Mouse (Mus musculus) MEL (cell line): ENCODE measurements around the gene Cemip2. TPM values are rescaled to one million over a fixed set of nuclear protein-coding genes. Genes with fewer than 3 reads are reported as not detected.

Experiments
- DNase-seq: peaks from one replicate; pipeline ENCODE4 v3.0.0; 2011; ENCODE audit warnings: low read depth, low spot score
- H3K27ac ChIP-seq: 2 replicates; pipeline ENCODE4 v1.5.1; 2012; ENCODE audit warnings: low read depth, mild to moderate bottlenecking, control low read depth, low read length, moderate library complexity; ENCODE audit not compliant: control insufficient read depth
- H3K27me3 ChIP-seq, 2 experiments: fragments of 150-350 bp in 1 of 2; sonication (generic) in 1 of 2; 2 replicates each; pipeline ENCODE4 v1.6.1; 2012; ENCODE audit warnings: low read length in 2 of 2, mild to moderate bottlenecking in 2 of 2, improper control_type of control experiment in 1 of 2, moderate library complexity in 1 of 2; ENCODE audit not compliant: insufficient read depth in 2 of 2, control insufficient read depth in 1 of 2
- H3K36me3 ChIP-seq, 2 experiments: 2 replicates each; pipeline ENCODE4 v1.6.1; 2012 to 2014; ENCODE audit warnings: low read length in 2 of 2, improper control_type of control experiment in 1 of 2, inconsistent platforms in 1 of 2, mild to moderate bottlenecking in 1 of 2; ENCODE audit not compliant: insufficient read depth in 2 of 2, control insufficient read depth in 1 of 2
- H3K4me1 ChIP-seq, 2 experiments: fragments of 150-350 bp in 1 of 2; sonication (generic) in 1 of 2; 2 replicates each; pipeline ENCODE4 v1.6.1; 2012; ENCODE audit warnings: low read length in 2 of 2, improper control_type of control experiment in 1 of 2, mild to moderate bottlenecking in 1 of 2; ENCODE audit not compliant: insufficient read depth in 2 of 2, control insufficient read depth in 1 of 2
- H3K4me3 ChIP-seq, 2 experiments: fragments of 150-350 bp in 1 of 2; sonication (generic) in 1 of 2; 2 replicates each; pipeline ENCODE4 v1.5.1; 2012; ENCODE audit warnings: low read depth in 2 of 2, low read length in 2 of 2, mild to moderate bottlenecking in 2 of 2, moderate library complexity in 2 of 2, control low read depth in 1 of 2, improper control_type of control experiment in 1 of 2; ENCODE audit not compliant: control insufficient read depth in 1 of 2, insufficient read depth in 1 of 2
- H3K79me2 ChIP-seq: 2 replicates; pipeline ENCODE4 v1.6.1; 2012; ENCODE audit warnings: mild to moderate bottlenecking, low read length, moderate library complexity; ENCODE audit not compliant: control insufficient read depth, poor library complexity, insufficient read depth
- H3K9ac ChIP-seq: 2 replicates; pipeline ENCODE4 v1.6.1; 2012; ENCODE audit warnings: low read depth, mild to moderate bottlenecking, control low read depth, low read length, moderate library complexity; ENCODE audit not compliant: control insufficient read depth, poor library complexity, severe bottlenecking
- H3K9me3 ChIP-seq: fragments of 150-350 bp; sonication (generic); replicated peaks from 2 replicates; pipeline ENCODE4 v1.6.1; 2012; ENCODE audit warnings: mild to moderate bottlenecking, low read length, improper control_type of control experiment, moderate library complexity; ENCODE audit not compliant: insufficient read depth
- CHD1 ChIP-seq: IDR thresholded peaks from 2 replicates; pipeline ENCODE4 v1.6.1; 2012; ENCODE audit warnings: low read depth, mild to moderate bottlenecking, inconsistent platforms, low read length, improper control_type of control experiment
- CHD2 ChIP-seq: IDR thresholded peaks from 2 replicates; pipeline ENCODE4 v1.6.1; 2011; ENCODE audit warnings: low read length, improper control_type of control experiment
- CTCF ChIP-seq, 3 experiments: IDR thresholded peaks in 2 of 3; conservative IDR thresholded peaks in 1 of 3; 2 replicates each; pipeline ENCODE4 v1.5.1; 2011 to 2012; ENCODE audit warnings: low read length in 3 of 3, low read depth in 2 of 3, mild to moderate bottlenecking in 2 of 3, improper control_type of control experiment in 1 of 3, inconsistent platforms in 1 of 3, mixed read lengths in 1 of 3, moderate library complexity in 1 of 3; ENCODE audit not compliant: control insufficient read depth in 1 of 3, insufficient read depth in 1 of 3, poor library complexity in 1 of 3, severe bottlenecking in 1 of 3
- EP300 ChIP-seq, 2 experiments: IDR thresholded peaks; 2 replicates each; pipeline ENCODE4 v1.6.1; 2011; ENCODE audit warnings: improper control_type of control experiment in 2 of 2, low read length in 2 of 2, low read depth in 1 of 2, mild to moderate bottlenecking in 1 of 2
- GABPA ChIP-seq: IDR thresholded peaks from 2 replicates; pipeline ENCODE4 v1.6.1; 2012; ENCODE audit warnings: low read depth, mild to moderate bottlenecking, inconsistent platforms, low read length, improper control_type of control experiment, moderate library complexity
- GATA1 ChIP-seq: IDR thresholded peaks from 2 replicates; pipeline ENCODE4 v1.6.1; 2011; ENCODE audit warnings: low read depth, low read length, improper control_type of control experiment
- HCFC1 ChIP-seq: IDR thresholded peaks from 2 replicates; pipeline ENCODE4 v1.6.1; 2012; ENCODE audit warnings: low read depth, mild to moderate bottlenecking, inconsistent platforms, low read length, improper control_type of control experiment, moderate library complexity
- KAT2A ChIP-seq: conservative IDR thresholded peaks from 2 replicates; pipeline ENCODE4 v1.6.1; 2012; ENCODE audit warnings: low read depth, low read length, improper control_type of control experiment, inconsistent platforms
- MAX ChIP-seq: IDR thresholded peaks from 2 replicates; pipeline ENCODE4 v1.6.1; 2011; ENCODE audit warnings: low read length, improper control_type of control experiment
- MAZ ChIP-seq: IDR thresholded peaks from 2 replicates; pipeline ENCODE4 v1.6.1; 2012; ENCODE audit warnings: low read depth, mild to moderate bottlenecking, inconsistent platforms, low read length, improper control_type of control experiment
- MEF2A ChIP-seq: IDR thresholded peaks from 2 replicates; pipeline ENCODE4 v1.6.1; 2014; ENCODE audit warnings: low read depth, mild to moderate bottlenecking, inconsistent platforms, low read length, improper control_type of control experiment; ENCODE audit not compliant: poor library complexity, insufficient replicate concordance, severe bottlenecking; ENCODE audit errors: extremely low read depth
- MYC ChIP-seq: IDR thresholded peaks from 2 replicates; pipeline ENCODE4 v1.6.1; 2011; ENCODE audit warnings: low read depth, mild to moderate bottlenecking, low read length, improper control_type of control experiment, moderate library complexity
- POLR2A ChIP-seq, 2 experiments: IDR thresholded peaks; 2 replicates each; pipeline ENCODE4 v1.6.1; 2011 to 2012; ENCODE audit warnings: low read length in 2 of 2, mild to moderate bottlenecking in 2 of 2, control low read depth in 1 of 2, improper control_type of control experiment in 1 of 2, low read depth in 1 of 2, moderate library complexity in 1 of 2; ENCODE audit not compliant: control insufficient read depth in 1 of 2, insufficient read depth in 1 of 2, poor library complexity in 1 of 2
- POLR2AphosphoS2 ChIP-seq: IDR thresholded peaks from 2 replicates; pipeline ENCODE4 v1.6.1; 2011; ENCODE audit warnings: low read length, improper control_type of control experiment
- SMC3 ChIP-seq: IDR thresholded peaks from 2 replicates; pipeline ENCODE4 v1.6.1; 2011; ENCODE audit warnings: low read depth, low read length, improper control_type of control experiment
- TAL1 ChIP-seq: IDR thresholded peaks from 2 replicates; pipeline ENCODE4 v1.6.1; 2012; ENCODE audit warnings: mild to moderate bottlenecking, inconsistent platforms, low read length, moderate library complexity, mixed read lengths
- USF1 ChIP-seq: IDR thresholded peaks from 2 replicates; pipeline ENCODE4 v1.6.1; 2014; ENCODE audit warnings: low read depth, mild to moderate bottlenecking, inconsistent platforms, low read length, improper control_type of control experiment, moderate library complexity
- ZC3H11A ChIP-seq: IDR thresholded peaks from 2 replicates; pipeline ENCODE4 v1.6.1; 2012; ENCODE audit warnings: low read depth, mild to moderate bottlenecking, inconsistent platforms, low read length, improper control_type of control experiment
- ZNF384 ChIP-seq: IDR thresholded peaks from 2 replicates; pipeline ENCODE4 v1.6.1; 2012; ENCODE audit warnings: low read depth, mild to moderate bottlenecking, inconsistent platforms, low read length, improper control_type of control experiment
- polyA plus RNA-seq, 2 experiments: library from polyadenylated mRNA; stranded (reverse) in 1 of 2; unstranded in 1 of 2; fragments of >175 nt in 1 of 2; fragments of >200 nt in 1 of 2; gene quantifications; 2 replicates each; pipeline versions ENCODE4 v1.2.1 to v1.2.4; 2012; ENCODE audit warnings: low replicate concordance in 2 of 2, low read depth in 1 of 2; ENCODE audit not compliant: insufficient read length in 2 of 2, insufficient read depth in 1 of 2, missing spikeins in 1 of 2
- total RNA-seq: library from RNA; depleted of rRNA; stranded (reverse); fragments of 300-350 nt; gene quantifications from 2 replicates; pipeline ENCODE4 v1.2.3, GENCODE M21; 2012

Gene Cemip2
- total and polyA plus RNA-seq, 3 experiments = 5.0 to 5.9 TPM; not detected in 1

DNA sequence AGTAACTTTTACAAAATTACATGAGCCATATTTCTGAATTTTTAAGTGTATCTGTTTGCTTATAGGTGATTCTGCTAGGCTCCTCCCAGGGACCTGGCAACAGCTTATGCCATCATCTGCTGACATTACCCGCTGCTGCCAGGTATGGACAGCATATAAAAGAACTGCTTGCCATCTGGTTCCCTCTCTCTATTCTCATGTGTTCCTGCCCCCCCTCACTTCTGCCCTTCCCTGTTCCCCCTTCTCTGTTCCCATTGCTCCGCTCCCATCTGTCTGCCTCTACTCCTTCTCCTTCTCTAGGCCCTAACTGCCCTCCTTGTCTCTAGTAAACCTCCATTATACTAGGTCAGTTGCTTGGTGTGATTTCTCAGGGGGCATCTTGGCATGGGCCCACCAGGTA lies 32.6 kb upstream of the Cemip2 start:
- Histone ChIP-seq H3K27me3 (no peaks in the 10 kb centered on the region), H3K4me1 (peaks cover 3 to 11% of the 10 kb centered on the region in 2 experiments), H3K36me3 (peaks cover 0 to 16% of the 10 kb centered on the region in 2 experiments; a peak in 2 of 4 replicates), H3K79me2 (no peaks in the 10 kb centered on the region), H3K4me3 (no peak overlapping the region), H3K27ac (no peak overlapping the region), H3K9ac (no peak overlapping the region), H3K9me3 (no peaks in the 10 kb centered on the region)
- TF ChIP-seq EP300 (IDR thresholded peaks at IDR 0.05; ENCODE audit: low read depth in 1 of 2, low read length in 2 of 2) (no peak), POLR2A (IDR thresholded peaks at IDR 0.05; ENCODE audit: control insufficient read depth in 1 of 2, insufficient read depth in 1 of 2, low read depth in 1 of 2, low read length in 2 of 2, poor library complexity in 1 of 2) (no peak), KAT2A (no peak), ZC3H11A (no peak), ZNF384 (no peak), MAZ (no peak), HCFC1 (no peak)
- no peak for DNase-seq

DNA sequence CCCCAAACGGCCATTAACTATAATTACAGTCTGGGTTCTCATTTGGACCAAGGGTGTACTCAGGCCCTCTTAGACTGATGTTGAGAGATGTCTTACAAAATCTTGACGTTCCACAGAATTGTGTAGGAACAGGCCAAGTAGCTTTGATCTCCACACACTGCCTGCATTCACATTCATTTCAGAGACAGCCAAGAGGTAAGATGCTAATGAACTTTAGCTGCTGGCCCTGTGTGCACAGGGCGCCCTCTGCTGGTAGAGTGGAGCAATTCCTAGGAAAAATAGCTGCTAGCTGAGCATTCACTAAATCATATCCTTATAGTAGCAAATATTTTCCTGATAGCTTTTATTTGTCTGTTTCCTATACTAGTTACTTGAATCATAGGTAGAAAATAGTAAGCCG lies 30.8 kb upstream of the Cemip2 start:
- TF ChIP-seq CHD1 = no peak
- no peak for TF ChIP-seq HCFC1
- TF ChIP-seq MAX = no peak
- TF ChIP-seq GABPA = no peak
- peak; percentile 95 to 96 (median 95) for TF ChIP-seq CTCF (IDR thresholded peaks at IDR 0.05 in 2 of 3, conservative IDR thresholded peaks at IDR 0.05 in 1 of 3; ENCODE audit: control insufficient read depth in 1 of 3, insufficient read depth in 1 of 3, low read depth in 2 of 3, low read length in 3 of 3, poor library complexity in 1 of 3, severe bottlenecking in 1 of 3)
- TF ChIP-seq SMC3 = peak; percentile 96
- no peak for TF ChIP-seq MAZ
- no peak for TF ChIP-seq ZNF384
- no peak for TF ChIP-seq CHD2
- TF ChIP-seq POLR2AphosphoS2 = no peak
- TF ChIP-seq TAL1 = no peak
- no peak for TF ChIP-seq GATA1
- no peak for TF ChIP-seq USF1
- TF ChIP-seq MYC = no peak
- TF ChIP-seq MEF2A = no peak
- peak; percentile 94 for TF ChIP-seq ZC3H11A
- TF ChIP-seq, all 39 proteins: peak for 3
- no peak overlapping the region for H3K27ac ChIP-seq
- H3K36me3 ChIP-seq = peaks cover 0 to 20% of the 10 kb centered on the region in 2 experiments; a peak in 2 of 4 replicates
- no peaks in the 10 kb centered on the region for H3K9me3 ChIP-seq
- H3K4me3 ChIP-seq = no peak overlapping the region
- H3K27me3 ChIP-seq = no peaks in the 10 kb centered on the region
- no peaks in the 10 kb centered on the region for H3K79me2 ChIP-seq
- H3K9ac ChIP-seq = no peak overlapping the region
- DNase-seq = peak; percentile 87
- H3K4me1 ChIP-seq = peaks cover 7 to 13% of the 10 kb centered on the region in 2 experiments
